Mouse (Mus musculus) heart, adult 11 months (tissue): ENCODE results near the gene Gfi1b.

Source experiments
- DNase-seq: peaks from one replicate; pipeline ENCODE4 v3.0.0; 2022

Gene Gfi1b

GRCm38 (mm10) chr2:28621664-28622171 lies at the start of gene Gfi1b:
TSS of gene Gfi1b (minus strand) at chr2:28621982.
- DNase-seq: peak; percentile 86

- DNase-seq: no peak
These were observed 49.7 kb upstream of the Gfi1b start for GRCm38 (mm10) chr2:28671438-28671837.

GRCm38 (mm10) chr2:28665818-28666217 lies 44.0 kb upstream of the Gfi1b start:
- DNase-seq: no peak

GRCm38 (mm10) chr2:28662891-28663290 lies 41.1 kb upstream of the Gfi1b start:
- no peak for DNase-seq

- DNase-seq: no peak
These were observed 34.4 kb upstream of the Gfi1b start for GRCm38 (mm10) chr2:28656216-28656615.

GRCm38 (mm10) chr2:28654295-28654694 lies 32.5 kb upstream of the Gfi1b start:
- no peak for DNase-seq

- no peak for DNase-seq
These were observed 31.6 kb upstream of the Gfi1b start for GRCm38 (mm10) chr2:28653351-28653750.

- DNase-seq: no peak
These were observed 28.7 kb upstream of the Gfi1b start for GRCm38 (mm10) chr2:28650526-28650925.

- no peak for DNase-seq
These were observed 21.3 kb upstream of the Gfi1b start for GRCm38 (mm10) chr2:28643081-28643480.

GRCm38 (mm10) chr2:28641435-28641941 lies 19.7 kb upstream of the Gfi1b start:
- DNase-seq: no peak

- DNase-seq: peak; percentile 100
These were observed 19.0 kb upstream of the Gfi1b start, which contains the start of gene Tsc1 for GRCm38 (mm10) chr2:28640461-28641424. TSS of gene Tsc1 (plus strand) at chr2:28641228.

GRCm38 (mm10) chr2:28639794-28640193 lies 18.0 kb upstream of the Gfi1b start:
- DNase-seq: no peak

GRCm38 (mm10) chr2:28638886-28639285 lies 17.1 kb upstream of the Gfi1b start:
- DNase-seq: peak; percentile 89

GRCm38 (mm10) chr2:28638352-28638751 lies 16.6 kb upstream of the Gfi1b start:
- no peak for DNase-seq

- DNase-seq: peak; percentile 85
These were observed 15.5 kb upstream of the Gfi1b start for GRCm38 (mm10) chr2:28637106-28637845.

- no peak for DNase-seq
These were observed 13.4 kb upstream of the Gfi1b start for GRCm38 (mm10) chr2:28635199-28635598.

GRCm38 (mm10) chr2:28633136-28633535 lies 11.4 kb upstream of the Gfi1b start:
- DNase-seq: no peak

- DNase-seq: no peak
These were observed 10.8 kb upstream of the Gfi1b start for GRCm38 (mm10) chr2:28632626-28633025.

GRCm38 (mm10) chr2:28629911-28630381 lies 8.2 kb upstream of the Gfi1b start:
- DNase-seq: no peak

GRCm38 (mm10) chr2:28628053-28628452 lies 6.3 kb upstream of the Gfi1b start:
- DNase-seq: no peak

GRCm38 (mm10) chr2:28626038-28626437 lies 4.3 kb upstream of the Gfi1b start:
- no peak for DNase-seq

GRCm38 (mm10) chr2:28624870-28625269 lies 3.1 kb upstream of the Gfi1b start:
- no peak for DNase-seq

GRCm38 (mm10) chr2:28622521-28623124 lies 841 bp upstream of the Gfi1b start:
- peak; percentile 85 for DNase-seq
